Mouse (Mus musculus): ENCODE results near the gene Taf4.
A peak's percentile ranks its signal among the peaks of the same experiment; 100 is the strongest.

The Taf4 gene

GRCm38 (mm10) chr2:179937091-179937490, 39.4 kb downstream of the Taf4 start:
- DNase-seq (ENCODE audit: low read depth), result no peak

- DNase-seq (ENCODE audit: low read depth), result no peak
Observed at GRCm38 (mm10) chr2:179934165-179934564, 42.3 kb downstream of the Taf4 start.

GRCm38 (mm10) chr2:179931741-179932140, 44.7 kb downstream of the Taf4 start:
- no peak for DNase-seq (ENCODE audit: low read depth)

- DNase-seq (ENCODE audit: low read depth), result no peak
Observed at GRCm38 (mm10) chr2:179929166-179929565, 47.3 kb downstream of the Taf4 start.

- no peak for DNase-seq (ENCODE audit: low read depth)
Observed at GRCm38 (mm10) chr2:179924038-179924437, 52.4 kb downstream of the Taf4 start.

GRCm38 (mm10) chr2:179921021-179921653, 55.3 kb downstream of the Taf4 start:
- no peak for DNase-seq (ENCODE audit: low read depth)

GRCm38 (mm10) chr2:179920042-179920441, 56.4 kb downstream of the Taf4 start:
- no peak for DNase-seq (ENCODE audit: low read depth)

GRCm38 (mm10) chr2:179916877-179917673, 59.4 kb downstream of the Taf4 start:
- peak; percentile 41 for DNase-seq (ENCODE audit: low read depth)

- DNase-seq (ENCODE audit: low read depth), result no peak
Observed at GRCm38 (mm10) chr2:179914246-179914645, 62.2 kb downstream of the Taf4 start.

GRCm38 (mm10) chr2:179913349-179913748, 63.1 kb downstream of the Taf4 start:
- DNase-seq (ENCODE audit: low read depth), result no peak

- no peak for DNase-seq (ENCODE audit: low read depth)
Observed at GRCm38 (mm10) chr2:179912911-179913310, 63.5 kb downstream of the Taf4 start.

- no peak for DNase-seq (ENCODE audit: low read depth)
Observed at GRCm38 (mm10) chr2:179896949-179897348, 79.5 kb downstream of the Taf4 start.

- no peak for DNase-seq (ENCODE audit: low read depth)
Observed at GRCm38 (mm10) chr2:179891048-179891447, 85.4 kb downstream of the Taf4 start.

GRCm38 (mm10) chr2:179884561-179884960, 91.9 kb downstream of the Taf4 start:
- DNase-seq (ENCODE audit: low read depth), result no peak

GRCm38 (mm10) chr2:179877551-179878215, 98.8 kb downstream of the Taf4 start:
- DNase-seq (ENCODE audit: low read depth), result peak; percentile 19

- DNase-seq (ENCODE audit: low read depth), result peak; percentile 48
Observed at GRCm38 (mm10) chr2:179875147-179875546, 101.3 kb downstream of the Taf4 start.

- no peak for DNase-seq (ENCODE audit: low read depth)
Observed at GRCm38 (mm10) chr2:179873315-179873714, 103.1 kb downstream of the Taf4 start.

- no peak for DNase-seq (ENCODE audit: low read depth)
Observed at GRCm38 (mm10) chr2:179872724-179873123, 103.7 kb downstream of the Taf4 start.

GRCm38 (mm10) chr2:179869871-179870270, 106.6 kb downstream of the Taf4 start:
- no peak for DNase-seq (ENCODE audit: low read depth)

GRCm38 (mm10) chr2:179867669-179868068, 108.8 kb downstream of the Taf4 start:
- no peak for DNase-seq (ENCODE audit: low read depth)

GRCm38 (mm10) chr2:179865097-179865496, 111.3 kb downstream of the Taf4 start:
- no peak for DNase-seq (ENCODE audit: low read depth)

GRCm38 (mm10) chr2:179863266-179863665, 113.2 kb downstream of the Taf4 start:
- no peak for DNase-seq (ENCODE audit: low read depth)

- no peak for DNase-seq (ENCODE audit: low read depth)
Observed at GRCm38 (mm10) chr2:179862676-179863075, 113.8 kb downstream of the Taf4 start.
